Mouse (Mus musculus) yolk sac, embryonic 10.5 days (tissue): ENCODE measurements at regions not wholly inside any gene's neighbourhood (a gene's known extent, or its start where the extent isn't known, plus 50 kb on each side); places are given as distances from the start of the nearest gene placed in this dataset.
"Not testable (repeated sequence)": the region's sequence is repeated elsewhere in the genome, so short reads cannot be mapped to it uniquely, and the experiment has no call there.

ENCODE experiments used
- DNase-seq: peaks from one replicate; pipeline ENCODE4 v3.0.0-alpha.2; 2017; ENCODE audit warnings: low spot score

DNA sequence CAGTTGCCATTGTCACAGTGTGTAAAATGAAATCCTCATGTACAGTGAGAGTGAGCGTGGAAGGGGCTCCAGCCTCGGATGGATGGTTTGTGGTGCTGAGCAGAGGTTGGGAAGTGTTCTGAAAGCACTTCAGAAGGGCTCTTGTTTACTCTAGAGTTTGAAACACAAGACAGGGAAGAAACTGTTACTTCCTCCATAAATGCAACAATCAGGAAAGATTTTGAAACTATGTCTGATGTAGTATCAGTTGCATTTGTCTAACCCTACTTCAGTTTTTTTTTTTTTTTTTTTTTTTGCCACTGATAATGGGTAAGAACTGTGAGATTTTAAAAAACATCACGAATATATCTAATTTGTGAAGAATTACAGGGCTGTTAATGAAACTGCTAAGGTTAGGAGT, 281.5 kb downstream of the Hace1 start:
- DNase-seq: no peak

DNA sequence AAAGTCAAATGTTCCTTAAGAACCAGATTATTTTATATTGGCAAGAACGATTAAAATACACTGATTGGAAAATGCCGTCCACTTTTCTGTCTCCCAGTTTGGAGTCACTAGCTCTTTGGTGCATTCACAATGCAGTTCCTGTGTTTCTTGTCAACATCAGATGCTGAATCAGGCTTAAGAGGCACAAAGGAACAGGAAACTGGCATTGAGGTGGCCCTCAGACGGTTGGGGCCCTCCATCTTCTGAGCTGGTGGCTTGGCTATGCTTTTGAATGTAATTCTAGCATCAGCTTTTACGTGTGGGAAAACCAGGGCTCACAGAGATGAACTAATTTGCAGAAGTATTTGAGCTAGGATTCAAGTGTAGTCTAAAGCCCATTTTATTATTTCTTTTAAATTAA, 282.3 kb downstream of the Hace1 start:
- DNase-seq: no peak

DNA sequence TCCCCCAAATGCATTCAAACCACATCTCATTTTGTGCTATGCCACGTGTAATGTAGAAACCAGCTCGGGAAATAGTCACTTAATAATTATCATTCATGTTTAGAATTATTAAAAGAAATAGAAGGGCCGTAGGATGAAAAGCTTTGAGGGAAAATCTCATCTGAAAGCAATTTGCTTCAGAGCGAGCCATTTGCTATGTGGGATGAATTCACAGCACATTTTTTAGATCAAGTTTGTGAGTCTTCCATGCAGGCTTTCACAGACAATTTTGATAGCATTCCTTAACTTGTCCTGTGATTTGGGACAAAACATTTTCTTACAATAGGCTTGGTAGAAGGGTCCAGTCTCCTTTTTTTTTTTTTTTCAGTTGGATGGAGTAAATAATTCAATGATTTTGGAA, 283.1 kb downstream of the Hace1 start:
- no peak for DNase-seq

DNA sequence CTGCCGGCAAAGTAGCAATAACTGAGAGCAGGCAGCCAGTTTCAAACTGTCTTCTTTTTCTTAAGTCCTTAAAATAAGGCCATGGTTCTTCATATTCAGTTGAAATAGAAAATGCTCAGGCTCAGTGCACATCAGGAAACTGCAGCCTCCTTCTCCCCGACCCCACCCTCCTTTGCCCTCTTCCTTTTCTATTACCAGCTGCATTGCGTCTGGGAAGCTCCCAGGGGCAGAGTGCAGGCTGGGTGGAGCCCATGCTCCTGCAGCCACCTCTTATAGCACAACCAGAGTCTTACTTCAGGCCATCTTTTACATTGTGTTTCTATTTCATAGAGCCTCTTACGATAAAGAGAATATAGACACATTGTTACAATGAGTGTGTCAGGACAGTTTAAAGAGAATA, 288.2 kb downstream of the Hace1 start:
- no peak for DNase-seq

DNA sequence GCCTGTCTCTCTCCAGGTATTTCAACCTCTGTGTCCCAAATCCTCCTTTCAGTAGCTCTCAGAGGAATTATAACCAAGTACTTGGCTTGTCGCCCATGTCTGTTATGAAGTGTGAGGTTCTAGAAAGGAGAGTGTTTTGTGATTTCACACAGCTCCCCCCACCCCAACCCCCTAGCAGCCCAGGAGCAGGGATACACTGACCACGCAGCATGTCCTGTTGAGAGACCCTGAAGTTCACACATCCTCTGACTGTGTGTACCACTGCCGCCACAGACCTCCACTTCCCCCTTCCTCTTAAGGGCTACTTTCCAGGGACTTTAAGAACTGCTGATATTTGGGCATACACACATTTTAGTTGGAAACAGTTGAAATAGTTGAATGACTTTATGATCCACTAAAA, 289.2 kb downstream of the Hace1 start:
- DNase-seq: no peak

DNA sequence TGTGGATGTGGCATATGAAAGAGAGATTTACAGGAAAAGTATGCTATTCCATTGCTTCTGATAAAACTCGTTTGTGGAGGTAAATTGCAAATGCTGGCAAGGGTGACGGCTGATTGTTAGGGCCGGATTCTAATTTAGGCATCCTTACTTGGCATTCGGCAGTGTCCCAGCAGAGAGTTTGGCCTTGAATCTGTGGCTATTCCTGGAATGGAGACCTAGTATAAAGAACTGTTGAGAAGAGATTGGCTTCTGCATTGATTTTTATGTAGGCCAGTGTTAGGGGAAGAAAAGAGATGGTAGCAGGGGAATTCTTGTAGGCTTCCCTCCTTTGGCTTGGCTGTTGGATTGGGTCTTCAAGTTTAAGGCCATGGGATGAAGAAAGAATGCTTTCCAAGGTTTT, 293.4 kb downstream of the Hace1 start:
- DNase-seq: no peak

DNA sequence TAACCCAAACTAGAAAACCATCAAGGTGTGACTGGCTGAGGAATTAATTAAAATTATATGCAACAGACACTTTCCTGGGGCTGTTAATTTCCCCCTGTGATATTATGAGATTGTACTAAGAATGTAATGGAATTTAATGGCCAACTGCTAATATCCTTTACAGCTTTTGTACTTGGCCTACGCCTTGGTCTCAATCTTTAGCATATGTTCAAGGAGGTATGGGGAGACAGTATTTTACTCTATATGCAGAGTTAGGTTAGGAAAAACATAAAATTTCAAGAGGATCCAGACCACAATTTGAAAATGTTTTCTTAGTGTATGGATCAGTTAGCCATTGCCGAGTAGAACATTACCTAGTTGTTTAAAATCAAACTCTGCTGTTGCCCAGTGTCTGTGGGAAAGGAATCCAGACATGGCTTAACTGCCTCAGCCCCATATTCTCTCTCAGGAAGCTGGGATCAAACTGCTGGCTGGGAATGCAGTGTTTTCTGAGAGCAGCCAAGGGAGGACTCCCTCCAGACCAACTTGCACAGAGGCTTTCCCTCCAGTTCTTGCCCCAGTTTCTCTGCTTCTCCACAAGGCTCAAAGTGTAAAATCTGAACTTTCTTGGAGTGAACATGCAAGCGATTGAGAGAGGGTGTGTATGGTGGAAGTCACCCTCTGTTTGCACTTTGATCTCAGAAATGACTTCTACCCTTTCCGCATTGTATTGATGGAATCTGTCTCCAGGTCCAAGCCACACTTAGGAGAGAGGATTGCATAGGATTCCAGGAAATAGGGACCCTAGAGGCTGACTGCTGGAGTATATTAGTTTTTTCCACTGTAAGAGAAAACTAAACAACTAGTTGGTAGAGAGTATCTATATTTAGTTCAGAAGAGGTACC, 294.6 kb downstream of the Hace1 start:
- peak; percentile 27 for DNase-seq

DNA sequence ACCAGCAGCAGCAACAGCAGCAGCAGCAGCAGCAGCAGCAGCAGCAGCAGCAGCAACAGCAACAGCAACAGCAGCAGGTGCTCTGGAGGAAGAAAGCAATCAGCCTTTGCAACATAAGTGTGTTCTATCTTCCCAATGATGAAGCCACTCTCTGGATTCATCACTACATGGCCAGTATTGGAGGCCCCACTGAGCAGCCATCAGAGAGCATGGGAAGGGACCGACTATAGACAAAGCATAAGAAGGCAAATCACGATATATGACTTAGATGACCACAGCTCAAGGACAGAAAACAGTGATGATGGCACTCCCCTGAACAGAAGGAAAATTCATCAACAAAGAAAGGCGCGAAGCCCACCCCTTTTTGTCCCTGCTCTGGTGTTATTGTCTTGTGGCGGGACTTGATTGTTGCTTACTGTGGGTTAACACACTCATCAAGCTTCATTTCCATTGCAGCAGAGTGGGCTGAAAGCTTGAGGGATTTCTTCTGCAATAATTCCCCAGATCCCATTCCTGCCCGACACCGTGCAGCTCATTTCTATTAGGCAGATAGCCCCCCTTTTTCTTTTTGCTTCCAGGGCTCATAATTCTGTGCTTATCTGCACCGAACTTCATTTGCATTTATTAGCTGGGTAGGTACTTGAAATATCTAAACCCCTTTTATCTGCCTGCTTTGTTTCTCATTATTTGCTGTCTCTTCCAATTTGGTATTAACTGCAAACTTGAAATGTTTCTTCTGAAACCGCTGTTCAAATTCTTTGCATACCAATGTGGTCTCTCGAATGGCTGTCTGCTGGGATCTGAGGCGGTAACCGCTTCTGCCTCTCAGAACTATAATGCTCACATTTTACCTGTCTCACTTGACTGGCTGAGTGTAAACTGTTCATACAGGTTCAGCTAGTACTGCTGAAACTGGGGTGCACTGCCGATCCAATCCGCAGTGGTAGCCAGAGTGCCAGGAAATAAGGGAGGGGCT, 296.5 kb downstream of the Hace1 start:
- peak; percentile 22 for DNase-seq

DNA sequence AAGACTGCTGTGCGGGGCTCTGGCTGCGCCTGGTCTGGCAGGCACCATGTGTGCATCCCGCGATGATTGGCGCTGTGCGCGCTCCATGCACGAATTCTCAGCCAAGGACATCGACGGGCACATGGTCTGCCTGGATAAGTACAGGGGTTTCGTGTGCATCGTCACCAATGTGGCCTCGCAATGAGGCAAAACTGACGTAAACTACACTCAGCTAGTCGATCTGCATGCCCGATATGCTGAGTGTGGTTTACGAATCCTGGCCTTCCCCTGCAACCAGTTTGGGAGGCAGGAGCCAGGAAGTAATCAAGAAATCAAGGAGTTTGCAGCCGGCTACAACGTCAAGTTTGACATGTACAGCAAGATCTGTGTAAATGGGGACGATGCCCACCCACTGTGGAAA, 297.7 kb downstream of the Hace1 start:
- DNase-seq: not testable (repeated sequence)

DNA sequence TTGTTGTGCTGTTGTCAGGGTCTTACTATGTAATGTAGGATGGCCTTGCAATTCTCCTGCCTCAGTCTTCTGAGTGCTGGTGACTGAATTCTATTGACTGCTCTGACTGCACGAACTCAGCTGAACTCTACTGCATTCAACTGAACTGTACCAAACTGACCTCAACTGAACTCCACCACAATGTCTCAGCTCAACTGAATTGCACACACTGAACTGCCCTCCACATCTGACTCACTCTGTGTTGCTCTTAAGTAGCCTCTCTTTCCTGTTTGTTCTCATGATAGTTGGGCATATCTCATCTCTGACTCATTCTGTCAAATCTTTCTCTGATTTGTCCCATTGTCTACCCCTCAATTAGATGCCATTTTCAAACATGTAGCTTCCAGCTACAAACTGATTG, 306.1 kb downstream of the Hace1 start:
- DNase-seq: no peak

DNA sequence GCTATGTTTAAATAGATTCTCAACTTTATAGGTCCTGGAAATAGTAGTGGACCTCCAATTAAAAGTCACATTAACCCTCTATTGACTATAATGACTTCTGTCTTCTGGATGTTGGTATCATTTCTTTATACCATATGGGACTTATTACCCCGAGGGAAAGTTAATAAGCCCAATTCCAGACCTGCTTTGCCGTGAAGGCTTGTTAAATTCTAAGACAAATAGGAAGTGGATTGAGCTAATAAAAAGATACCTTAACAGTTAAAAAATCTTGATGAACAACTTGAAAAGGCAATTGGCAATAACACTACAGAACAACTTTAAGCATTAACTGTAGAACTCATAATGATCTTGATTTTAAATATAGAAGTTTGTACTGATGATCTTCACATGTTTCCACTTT, 309.0 kb downstream of the Hace1 start:
- no peak for DNase-seq

DNA sequence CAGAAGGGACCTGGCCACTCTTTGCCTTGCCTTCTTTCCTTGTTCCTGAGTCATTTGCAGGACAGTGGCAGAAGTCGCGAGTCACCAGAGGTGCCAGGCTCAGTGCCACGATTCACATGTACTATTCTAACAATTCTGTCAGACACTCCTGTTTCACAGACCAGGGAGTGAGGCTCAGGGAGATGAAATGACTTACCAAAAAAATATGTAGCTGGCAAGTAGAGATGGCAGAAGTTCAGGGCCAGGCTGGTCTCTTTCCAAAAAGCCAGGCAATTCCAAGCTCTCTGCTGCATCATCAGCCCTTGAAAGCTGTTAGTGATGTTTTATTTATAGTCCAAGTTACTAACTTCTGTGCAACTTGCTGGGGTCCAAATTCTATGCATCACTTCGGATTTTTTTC, 311.2 kb downstream of the Hace1 start:
- DNase-seq: no peak

DNA sequence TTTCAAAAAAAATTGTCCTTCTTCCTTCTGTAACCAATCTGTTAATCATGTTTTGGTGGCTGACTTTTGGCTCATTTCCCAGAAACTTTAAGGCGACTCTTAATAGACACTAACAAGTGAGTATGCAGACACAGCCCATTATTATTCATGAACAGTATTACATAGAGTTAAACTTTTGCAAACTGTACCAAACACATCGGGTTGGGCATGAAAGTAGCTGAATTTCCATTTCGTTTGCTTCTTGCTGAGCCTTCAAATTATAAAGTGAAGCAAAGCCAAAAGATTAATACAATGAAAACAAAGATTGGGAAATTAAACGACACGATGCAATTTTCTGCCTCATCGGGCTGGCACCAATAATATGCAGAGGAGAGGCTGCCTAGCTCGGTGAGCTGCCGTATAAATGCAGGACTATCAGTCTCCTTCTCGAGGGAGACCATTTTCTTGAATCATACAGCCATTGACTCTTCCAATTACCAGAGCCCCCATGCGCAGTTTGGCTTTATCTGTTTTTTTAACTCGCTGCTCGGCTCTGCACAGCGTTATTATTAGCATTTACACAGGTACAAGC, 311.8 kb downstream of the Hace1 start:
- DNase-seq: no peak

DNA sequence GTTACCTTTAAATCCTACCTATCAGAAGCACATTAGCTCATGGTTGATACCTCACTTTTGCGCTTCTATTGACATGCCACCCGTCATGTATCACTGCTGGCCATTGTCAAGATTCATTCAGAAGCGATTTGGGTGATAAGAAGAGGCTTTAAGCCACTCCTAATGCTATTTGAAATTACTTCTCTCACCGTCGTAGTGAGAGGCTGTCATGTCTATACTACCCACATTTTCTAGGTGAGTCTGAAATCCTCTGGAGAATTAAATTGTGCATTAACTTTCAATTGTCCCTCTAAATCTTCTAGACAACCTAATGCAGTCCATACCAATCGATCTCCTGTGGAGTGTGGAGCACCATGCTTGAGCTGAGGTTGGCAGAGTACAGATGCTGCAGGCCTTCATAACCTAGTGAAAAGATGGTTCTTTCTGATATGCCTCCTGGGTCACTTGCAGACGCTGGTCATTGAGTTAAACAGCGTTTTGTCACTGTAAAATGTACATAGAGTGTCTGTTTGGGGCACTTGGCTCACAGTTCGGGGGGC, 312.5 kb downstream of the Hace1 start:
- DNase-seq: no peak

DNA sequence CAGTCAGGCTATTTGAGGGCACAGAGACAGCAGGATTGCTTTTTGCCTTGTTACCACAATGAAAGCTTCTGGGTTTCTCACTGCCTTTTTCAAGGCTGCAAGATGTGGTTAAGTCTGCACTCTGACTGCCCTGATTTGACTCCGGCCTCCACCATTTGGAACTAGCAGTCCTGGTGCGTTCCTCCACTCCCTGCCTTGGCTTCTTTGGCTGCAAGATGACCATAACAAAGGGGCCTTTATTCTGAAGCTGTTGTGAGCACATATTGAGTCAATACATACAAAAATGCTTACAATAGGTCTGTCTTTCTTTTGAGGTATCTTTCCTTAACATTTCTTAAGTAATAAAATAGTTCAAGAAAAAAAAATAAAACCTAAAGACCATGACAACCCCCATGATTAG, 314.8 kb downstream of the Hace1 start:
- no peak for DNase-seq

DNA sequence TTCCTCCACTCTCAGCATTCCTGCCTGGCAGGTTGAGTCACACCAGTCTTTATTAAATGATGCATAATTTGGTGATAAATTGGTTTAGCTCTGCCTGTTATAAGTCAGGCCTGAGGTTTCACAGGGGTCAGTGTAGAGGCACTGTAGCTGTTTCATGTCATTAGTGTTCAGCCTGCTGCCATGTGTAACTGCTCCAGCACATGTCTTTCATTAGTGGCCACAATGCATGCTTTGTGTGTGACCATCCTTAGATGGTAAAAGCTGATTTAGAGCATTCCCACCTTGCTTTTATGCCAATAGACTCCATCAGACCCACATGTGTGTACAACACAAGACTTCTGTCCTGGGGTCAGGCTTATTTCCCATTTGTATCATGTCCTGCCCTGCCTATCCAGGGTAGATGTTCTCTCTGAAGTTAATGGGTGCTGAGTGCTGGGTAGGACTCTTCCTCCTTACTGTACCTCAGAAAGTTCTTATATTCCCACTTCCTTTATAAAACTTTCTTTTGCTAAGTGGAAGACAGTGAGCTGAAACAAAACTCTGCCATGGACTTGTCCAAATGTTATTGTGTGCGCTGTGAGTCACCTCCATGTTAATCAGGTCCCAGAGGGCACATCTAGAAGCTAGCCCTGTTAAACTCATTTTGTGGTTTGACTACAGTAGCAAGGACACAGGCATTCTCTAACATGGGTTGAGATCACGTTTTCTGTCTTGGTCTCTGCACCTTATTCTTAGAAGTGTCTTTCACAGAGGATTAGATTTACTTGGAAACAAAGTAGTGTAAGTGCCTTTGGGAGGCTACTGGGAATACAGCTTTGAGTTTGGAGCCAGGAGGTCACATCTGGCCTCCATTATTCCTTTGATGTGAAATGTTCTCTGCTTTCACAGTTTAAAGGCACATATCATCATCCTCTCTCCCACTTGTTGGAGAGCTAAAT, 316.5 kb downstream of the Hace1 start:
- no peak for DNase-seq

DNA sequence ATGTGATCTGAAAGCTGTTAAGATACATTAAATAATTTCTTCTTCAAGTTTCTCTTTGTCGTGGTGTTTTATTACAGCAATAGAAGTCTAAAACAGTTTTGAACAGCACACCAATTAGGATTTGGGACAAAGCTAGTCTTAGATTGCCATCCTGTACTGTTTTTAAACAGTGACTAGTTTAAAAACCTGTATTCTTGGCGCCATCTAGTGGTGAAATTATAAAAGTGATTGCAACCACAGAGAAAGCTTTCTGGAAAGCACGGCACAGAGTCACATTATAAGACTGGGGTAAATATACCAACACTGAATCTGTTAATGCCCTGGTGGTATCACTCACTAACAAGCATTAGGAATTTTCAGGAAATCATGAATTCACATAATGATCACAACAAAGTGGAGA, 339.3 kb downstream of the Hace1 start:
- no peak for DNase-seq

DNA sequence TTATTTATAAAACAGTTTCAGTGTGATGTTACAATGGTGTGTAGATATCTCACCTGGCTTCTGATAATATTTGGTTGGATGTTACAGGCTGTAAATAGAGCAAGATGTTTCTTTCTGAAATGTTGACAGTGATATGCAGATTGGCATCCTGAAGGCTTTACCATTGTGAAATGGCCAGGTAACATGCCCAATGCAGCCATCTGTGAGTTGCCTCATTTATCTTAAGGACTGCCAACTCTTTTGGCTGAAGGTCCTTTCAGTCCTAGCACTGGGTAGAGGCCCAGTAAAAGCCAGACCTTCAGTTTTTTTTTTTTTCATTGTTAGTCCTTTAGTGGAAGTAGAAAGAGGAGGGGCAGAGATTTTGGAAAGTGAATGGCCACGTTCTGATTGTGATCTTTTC, 348.1 kb downstream of the Hace1 start:
- no peak for DNase-seq

DNA sequence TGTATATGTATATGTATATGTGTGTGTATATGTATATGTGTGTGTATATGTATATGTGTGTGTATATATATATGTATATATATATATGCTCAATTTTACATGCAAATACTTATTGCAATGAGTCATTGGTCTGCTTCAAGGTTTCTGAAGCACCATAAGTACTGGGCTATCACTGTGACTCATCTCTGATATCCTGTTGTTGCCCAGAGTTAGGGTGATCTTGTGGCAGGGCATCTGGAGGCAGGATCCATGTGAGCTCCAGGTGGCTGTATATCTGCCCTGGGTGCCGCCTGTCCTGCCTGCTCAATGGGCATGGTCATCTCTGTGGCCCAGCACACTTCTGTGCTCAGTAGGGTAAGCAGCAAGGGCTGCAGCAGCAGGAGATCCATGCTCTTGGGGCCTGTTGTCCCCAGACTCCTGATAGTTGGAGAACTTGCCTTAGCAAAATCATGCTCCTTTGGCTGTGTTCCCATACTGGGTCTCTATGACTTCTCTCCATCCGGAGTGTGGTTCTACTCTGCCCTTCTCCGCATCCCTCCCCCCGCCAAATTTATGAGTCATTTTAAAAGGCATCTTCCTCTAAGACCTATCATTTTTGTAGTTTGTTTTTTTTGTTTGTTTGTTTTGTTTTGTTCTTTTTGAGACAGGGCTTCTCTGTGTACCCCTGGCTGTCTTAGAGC, 356.1 kb downstream of the Hace1 start:
- DNase-seq: no peak

DNA sequence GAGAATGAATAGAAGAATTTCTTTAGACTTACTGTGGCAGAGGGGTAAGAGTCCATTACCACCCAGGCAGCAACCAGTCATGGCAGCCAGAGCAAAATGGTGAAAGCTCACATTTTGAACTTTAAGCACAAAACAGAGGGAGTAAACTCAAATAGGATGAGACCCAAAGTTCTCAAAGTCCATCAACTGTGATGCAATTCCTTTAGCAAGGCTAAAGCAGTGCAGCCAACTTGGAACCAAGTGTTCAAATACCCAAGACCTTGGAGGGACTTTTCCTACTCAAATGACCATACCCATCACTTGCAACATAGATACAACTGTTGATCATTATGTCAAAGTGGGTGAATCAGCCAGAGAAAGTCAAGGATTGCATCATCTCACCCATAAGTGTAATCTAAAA, 380.1 kb downstream of the Hace1 start:
- no peak for DNase-seq

DNA sequence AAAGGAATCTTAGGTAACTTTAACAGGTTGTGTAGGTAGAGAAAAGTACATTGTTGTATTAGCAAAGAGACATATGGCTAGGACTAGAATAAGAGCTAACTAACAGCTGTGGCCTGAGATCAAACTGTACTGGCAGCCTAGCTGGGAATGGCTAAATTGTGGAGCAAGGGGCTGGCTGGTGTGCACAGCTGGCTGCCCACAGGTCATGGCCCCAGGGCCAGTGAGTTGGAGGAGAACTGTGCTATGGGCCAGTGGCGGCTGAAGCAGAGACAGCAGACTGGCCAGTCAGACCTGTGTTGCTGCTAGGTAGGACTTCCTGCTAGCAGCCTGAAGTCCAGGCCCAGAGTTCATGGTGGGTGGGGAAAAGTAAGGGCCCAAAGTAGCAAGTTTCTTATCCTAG, 394.6 kb downstream of the Hace1 start:
- no peak for DNase-seq
